In the genomic region with DNA sequence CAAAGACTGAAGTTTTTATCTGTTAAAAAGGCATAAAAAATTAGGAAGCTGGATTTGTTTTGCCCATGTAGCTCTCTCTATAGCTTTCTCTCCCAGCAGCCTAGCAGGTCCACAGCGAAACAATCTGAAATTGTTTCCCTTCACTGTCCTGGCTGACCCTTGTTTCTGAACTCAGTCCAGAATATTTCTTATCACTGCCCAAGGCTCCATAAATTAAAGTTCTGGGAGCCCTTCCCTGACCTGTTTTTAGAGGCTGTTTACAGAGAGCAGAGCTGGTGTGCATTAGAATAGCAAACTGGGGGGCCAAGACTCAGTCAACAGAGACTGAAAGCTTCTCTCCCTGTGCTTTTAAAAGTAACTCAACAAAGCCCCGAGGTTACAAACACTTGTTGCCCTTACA, we compare ENCODE assay signal across 20 mouse cellular contexts.
"Had no signal": no experiment of that assay in that cellular context is flagged by ENCODE, and none has a peak within 500 bp of the region (broad histone marks: within the 10 kb centered on the region; RNA-seq: fewer than 3 reads in every experiment).

No protein-coding gene starts in this region.

- H3K27ac ChIP-seq: kidney, embryonic 15.5 days; limb, embryonic 12.5 days; limb, embryonic 15.5 days; liver, embryonic 14.5 days; macrophage; midbrain, embryonic 12.5 days; midbrain, embryonic 15.5 days; neural tube, embryonic 12.5 days; neural tube, embryonic 15.5 days; stomach, postnatal 0 days had no signal

- H3K4me3 ChIP-seq: kidney, embryonic 15.5 days; limb, embryonic 12.5 days; limb, embryonic 15.5 days; midbrain, embryonic 12.5 days; midbrain, embryonic 15.5 days; neural tube, embryonic 12.5 days; neural tube, embryonic 15.5 days had no signal

- DNase-seq: kidney, postnatal 36 days; left cerebral cortex, postnatal 4 days; liver, postnatal 0 days; lung, embryonic 14.5 days; right cerebral cortex, adult 18-20 months; right cerebral cortex, postnatal 14 days; right cerebral cortex, postnatal 4 days; thymus, adult 2 months; thymus, postnatal 14 days; thymus, postnatal 4 days had no signal

- H3K27me3 ChIP-seq: kidney, embryonic 15.5 days; limb, embryonic 12.5 days; limb, embryonic 15.5 days; midbrain, embryonic 12.5 days; midbrain, embryonic 15.5 days; neural tube, embryonic 12.5 days; neural tube, embryonic 15.5 days had no signal

- H3K36me3 ChIP-seq: kidney, embryonic 15.5 days; limb, embryonic 12.5 days; limb, embryonic 15.5 days; midbrain, embryonic 12.5 days; midbrain, embryonic 15.5 days; neural tube, embryonic 12.5 days; neural tube, embryonic 15.5 days had no signal

- H3K4me1 ChIP-seq: kidney, embryonic 15.5 days; limb, embryonic 12.5 days; limb, embryonic 15.5 days; midbrain, embryonic 12.5 days; midbrain, embryonic 15.5 days; neural tube, embryonic 12.5 days; neural tube, embryonic 15.5 days had no signal
